Mouse (Mus musculus): ENCODE results near the gene Fam13c.

DNA sequence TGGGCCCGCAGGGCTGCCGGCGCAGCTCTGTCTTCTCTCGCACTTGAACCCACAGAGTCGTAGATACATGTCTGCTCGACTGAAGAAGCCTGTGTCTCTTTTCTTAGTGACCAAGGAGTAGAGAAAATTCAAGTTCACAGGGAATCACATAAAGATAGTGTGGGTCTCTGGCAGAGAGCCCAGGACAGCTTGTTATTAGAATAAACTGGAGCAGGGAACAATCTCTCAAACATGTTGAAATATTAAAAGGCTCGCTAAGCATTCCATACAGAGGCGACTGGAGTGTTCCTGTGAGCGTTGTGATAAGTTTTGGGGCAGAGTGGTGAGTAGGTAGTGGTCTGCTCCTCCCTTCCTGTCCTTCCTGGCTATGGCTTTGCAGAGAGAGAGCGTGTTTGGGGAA is 97.4 kb downstream of the Fam13c start:
- TF ChIP-seq POLR2A (IDR thresholded peaks at IDR 0.05; ENCODE audit: low read depth, low read length) (no peak), CTCF (IDR thresholded peaks at IDR 0.05; ENCODE audit: extremely low read depth, insufficient read length, insufficient replicate concordance, low read depth, low read length) (no peak)
